Mouse (Mus musculus) spleen, adult 2 months (tissue): ENCODE measurements around the gene D1Ertd622e.

Experiments used
- CTCF ChIP-seq: fragments of 200-500 bp; IDR thresholded peaks from 2 replicates; pipeline ENCODE4 v1.5.1; 2011; ENCODE audit warnings: mild to moderate bottlenecking, inconsistent platforms; ENCODE audit not compliant: insufficient read depth, insufficient read length, insufficient replicate concordance; ENCODE audit errors: extremely low read depth
- POLR2A ChIP-seq: fragments of 200-500 bp; IDR thresholded peaks from 2 replicates; pipeline ENCODE4 v1.6.1; 2011; ENCODE audit warnings: low read depth, low read length, inconsistent platforms

DNA sequence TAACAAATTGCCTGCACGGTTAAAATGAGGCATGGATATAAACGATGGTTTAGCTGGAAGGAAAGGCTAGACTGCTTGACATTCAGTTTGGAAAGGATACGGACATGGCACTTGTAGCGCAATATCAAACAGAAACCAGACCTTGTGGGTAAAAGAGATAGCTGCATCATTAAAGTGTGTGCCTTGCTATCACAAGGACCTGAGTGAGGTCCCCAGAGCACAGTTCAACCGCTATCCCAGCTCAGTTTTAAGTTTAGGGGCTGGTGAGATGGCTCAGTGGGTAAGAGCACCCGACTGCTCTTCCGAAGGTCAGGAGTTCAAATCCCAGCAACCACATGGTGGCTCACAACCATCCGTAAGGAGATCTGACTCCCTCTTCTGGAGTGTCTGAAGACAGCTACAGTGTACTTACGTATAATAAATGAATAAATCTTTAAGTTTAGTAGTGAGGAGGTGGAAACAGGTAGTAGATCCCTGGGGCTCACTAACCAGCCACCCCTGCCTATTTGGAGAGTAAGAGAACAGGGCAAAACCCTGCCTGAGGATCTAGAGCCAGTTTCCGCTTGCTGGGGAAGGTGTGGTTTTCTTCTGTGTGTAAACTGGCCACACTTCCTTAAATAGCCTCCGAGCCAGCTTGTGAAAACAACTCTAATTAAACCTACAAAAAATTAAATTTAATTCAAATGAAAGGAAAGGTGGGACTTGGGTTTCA is 29.2 kb downstream of the D1Ertd622e start:
- TF ChIP-seq POLR2A = no peak
- no peak for TF ChIP-seq CTCF
